14 mouse cellular contexts compared by ENCODE assay signal in genomic region chr6:99282866-99283657, GRCm38 (mm10).
A peak's percentile ranks its signal among the peaks of the same experiment; 100 is the strongest.
DNase-seq lines count a peak whose midpoint lies in the region; ATAC-seq and TF ChIP-seq lines count a peak whose summit lies in the region.
"Had no signal": no experiment of that assay in that cellular context is flagged by ENCODE, and none has a peak within 500 bp of the region (broad histone marks: within the 10 kb centered on the region; RNA-seq: fewer than 3 reads in every experiment).

No protein-coding gene starts in this region.

- H3K36me3 ChIP-seq in liver, embryonic 11.5 days (ENCODE audit: control insufficient read depth, insufficient read depth, low read length) = no peaks in the 10 kb centered on the region
- H3K36me3 ChIP-seq in liver, postnatal 0 days (replicated peaks; ENCODE audit: insufficient read depth, low read length) = no peaks in the 10 kb centered on the region
- H3K36me3 ChIP-seq in splenic B cell, adult 2 months (ENCODE audit: control insufficient read depth, insufficient read depth, low read length, poor library complexity, severe bottlenecking) = peaks cover 1% of the 10 kb centered on the region; the same call in 1 of the 2 replicates
- no peaks in the 10 kb centered on the region for H3K36me3 ChIP-seq in lung, postnatal 0 days (ENCODE audit: insufficient read depth, low read length)
- H3K36me3 ChIP-seq: heart, embryonic 15.5 days; neural tube, embryonic 15.5 days had no signal

- WGBS in liver, embryonic 11.5 days = 69% methylated on average over 15 of the region's 15 CpGs
- 44% methylated on average over 15 of the region's 15 CpGs for WGBS in liver, postnatal 0 days (ENCODE audit: insufficient replicate concordance)
- 76% methylated on average over 15 of the region's 15 CpGs for WGBS in lung, postnatal 0 days

- no peaks in the 10 kb centered on the region for H3K9me3 ChIP-seq in liver, embryonic 11.5 days (ENCODE audit: control insufficient read depth, low read length)
- H3K9me3 ChIP-seq in liver, postnatal 0 days (ENCODE audit: low read length) = no peaks in the 10 kb centered on the region
- H3K9me3 ChIP-seq in lung, postnatal 0 days (ENCODE audit: low read length) = no peaks in the 10 kb centered on the region
- H3K9me3 ChIP-seq: heart, embryonic 15.5 days; neural tube, embryonic 15.5 days had no signal

- H3K27ac ChIP-seq in liver, embryonic 11.5 days (ENCODE audit: low read depth, low read length) = no peak overlapping the region
- H3K27ac ChIP-seq in liver, postnatal 0 days (ENCODE audit: low read depth) = no peak overlapping the region
- no peak overlapping the region for H3K27ac ChIP-seq in lung, postnatal 0 days (ENCODE audit: low read length)
- H3K27ac ChIP-seq: heart, embryonic 15.5 days; kidney, postnatal 0 days; neural tube, embryonic 15.5 days had no signal

- peaks cover 7% of the 10 kb centered on the region for H3K4me1 ChIP-seq in liver, embryonic 11.5 days (replicated peaks; ENCODE audit: control insufficient read depth, insufficient read depth, low read length)
- H3K4me1 ChIP-seq in liver, postnatal 0 days (ENCODE audit: insufficient read depth) = peaks cover 7% of the 10 kb centered on the region
- no peaks in the 10 kb centered on the region for H3K4me1 ChIP-seq in lung, postnatal 0 days (ENCODE audit: insufficient read depth, low read depth, low read length)
- H3K4me1 ChIP-seq: heart, embryonic 15.5 days had no signal

- intact Hi-C loops in gastrocnemius, postnatal 36 days (cut with DNase I) = no loop called here

- H3K4me3 ChIP-seq in liver, embryonic 11.5 days (ENCODE audit: low read depth, low read length) = no peak overlapping the region
- H3K4me3 ChIP-seq in liver, postnatal 0 days (ENCODE audit: low read depth, low read length) = no peak overlapping the region
- H3K4me3 ChIP-seq in lung, postnatal 0 days (ENCODE audit: low read depth, low read length) = no peak overlapping the region
- H3K4me3 ChIP-seq: heart, embryonic 15.5 days; neural tube, embryonic 15.5 days had no signal

- H3K27me3 ChIP-seq in liver, embryonic 11.5 days (replicated peaks; ENCODE audit: control insufficient read depth, insufficient read depth, low read length) = no peaks in the 10 kb centered on the region
- no peaks in the 10 kb centered on the region for H3K27me3 ChIP-seq in liver, postnatal 0 days (ENCODE audit: insufficient read depth, low read length)
- H3K27me3 ChIP-seq in splenic B cell, adult 2 months (ENCODE audit: control insufficient read depth, insufficient read depth, low read length, poor library complexity, severe bottlenecking) = no peaks in the 10 kb centered on the region
- no peaks in the 10 kb centered on the region for H3K27me3 ChIP-seq in lung, postnatal 0 days (replicated peaks; ENCODE audit: insufficient read depth, low read length)
- H3K27me3 ChIP-seq: heart, embryonic 15.5 days; neural tube, embryonic 15.5 days had no signal

- TF ChIP-seq CTCF in liver, postnatal 0 days (IDR thresholded peaks at IDR 0.05; ENCODE audit: low read depth) = no peak
- no peak for TF ChIP-seq CTCF in lung, postnatal 0 days (IDR thresholded peaks at IDR 0.05)

- no peak overlapping the region for H3K9ac ChIP-seq in liver, embryonic 11.5 days (ENCODE audit: low read depth, low read length)
- H3K9ac ChIP-seq in liver, postnatal 0 days (replicated peaks) = no peak overlapping the region
- no peak overlapping the region for H3K9ac ChIP-seq in lung, postnatal 0 days (replicated peaks; ENCODE audit: low read depth)
- H3K9ac ChIP-seq: heart, embryonic 15.5 days; neural tube, embryonic 15.5 days had no signal

- no peak overlapping the region; the same call in 1 of the 2 replicates for H3K4me2 ChIP-seq in liver, embryonic 11.5 days
- no peak overlapping the region for H3K4me2 ChIP-seq in liver, postnatal 0 days (ENCODE audit: low read depth, low read length)
- no peak overlapping the region for H3K4me2 ChIP-seq in lung, postnatal 0 days (replicated peaks; ENCODE audit: low read depth, low read length)
- H3K4me2 ChIP-seq: heart, embryonic 15.5 days; neural tube, embryonic 15.5 days had no signal

- no peak for TF ChIP-seq EP300 in liver, postnatal 0 days (IDR thresholded peaks at IDR 0.05; ENCODE audit: low read depth)
- no peak for TF ChIP-seq EP300 in lung, postnatal 0 days (IDR thresholded peaks at IDR 0.05)

- no peak for DNase-seq in liver, embryonic 11.5 days (ENCODE audit: low spot score)
- DNase-seq in liver = no peak
- DNase-seq in liver, postnatal 0 days = no peak
- peak; percentile 76 for DNase-seq in splenic B cell, adult 2 months (ENCODE audit: low read depth, low spot score)
- no peak for DNase-seq in lung, postnatal 0 days (ENCODE audit: low spot score)
- no peak for DNase-seq in cerebellum, postnatal 4 days (ENCODE audit: low spot score in 2 of 2)
- no peak for DNase-seq in gastrocnemius, postnatal 36 days
- DNase-seq: embryo, embryonic 11 days; lung, postnatal 14 days; right cerebral cortex, postnatal 4 days had no signal

- ATAC-seq in liver, embryonic 11.5 days (replicated peaks; ENCODE audit: low FRiP score) = peak; percentile 61; the same call in 1 of the 2 replicates
- ATAC-seq in common myeloid progenitor, adult 5-6 weeks (replicated peaks; ENCODE audit: low read depth, poor library complexity, severe bottlenecking) = peak; percentile 78
- ATAC-seq in liver, postnatal 0 days = peak; percentile 19; the same call in 1 of the 2 replicates
- no peak for ATAC-seq in lung, postnatal 0 days
